ENCODE assay signal across 12 mouse cellular contexts in the genomic region with DNA sequence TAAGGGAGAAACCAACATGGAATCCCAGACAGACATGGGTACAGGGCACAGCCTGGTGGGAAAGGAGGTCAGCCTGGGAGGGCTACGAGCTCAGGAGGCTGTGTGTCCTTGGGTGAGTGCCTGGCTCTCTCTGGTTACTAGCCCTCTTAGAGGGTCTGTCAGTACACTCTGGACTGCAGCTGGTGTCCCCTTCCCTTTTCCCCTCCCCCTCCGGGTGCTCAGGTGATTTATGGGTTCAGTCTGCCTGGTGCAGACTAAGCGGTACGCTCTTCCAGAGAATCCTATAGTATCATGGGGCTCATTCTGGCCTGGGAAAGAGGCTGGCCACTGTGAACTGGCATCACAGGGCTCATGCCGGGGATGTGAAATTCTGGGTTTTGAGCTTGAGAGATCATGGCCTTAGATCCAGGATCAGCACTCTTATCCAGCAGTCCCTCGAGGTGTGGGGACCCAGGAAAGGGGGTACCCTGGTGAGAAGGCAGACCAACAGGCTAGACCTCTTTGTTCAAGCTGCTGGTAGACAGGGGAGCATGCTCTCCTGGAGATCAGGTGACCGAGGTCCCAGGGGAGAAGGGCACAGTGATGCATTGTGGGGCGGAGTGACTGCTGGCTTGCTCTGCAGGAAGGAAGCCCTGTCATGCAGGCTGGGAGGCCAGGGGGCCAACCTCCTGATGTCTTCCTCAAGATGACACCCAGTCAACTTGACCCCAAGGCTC. TPM values are rescaled to one million over a fixed set of nuclear protein-coding genes. Genes with fewer than 3 reads are reported as not detected.
DNase-seq lines count a peak whose midpoint lies in the region; ATAC-seq lines count a peak whose summit lies in the region.
"Had no signal": no experiment of that assay in that cellular context is flagged by ENCODE, and none has a peak within 500 bp of the region (broad histone marks: within the 10 kb centered on the region; RNA-seq: fewer than 3 reads in every experiment).

No protein-coding gene starts in this region.

- H3K4me1 ChIP-seq in kidney, embryonic 14.5 days (ENCODE audit: control insufficient read depth, insufficient read depth, low read length), result peaks cover 12% of the 10 kb centered on the region
- H3K4me1 ChIP-seq in forebrain, embryonic 16.5 days (replicated peaks; ENCODE audit: control insufficient read depth, insufficient read depth, low read length), result peaks cover 5% of the 10 kb centered on the region

- no peaks in the 10 kb centered on the region for H3K9me3 ChIP-seq in kidney, embryonic 14.5 days (ENCODE audit: control insufficient read depth, low read length)
- H3K9me3 ChIP-seq in forebrain, embryonic 16.5 days (ENCODE audit: control insufficient read depth, low read length), result no peaks in the 10 kb centered on the region

- H3K36me3 ChIP-seq in kidney, embryonic 14.5 days (ENCODE audit: control insufficient read depth, insufficient read depth, low read length), result peaks cover 62% of the 10 kb centered on the region
- H3K36me3 ChIP-seq in forebrain, embryonic 16.5 days (ENCODE audit: control insufficient read depth, insufficient read depth), result peaks cover 22% of the 10 kb centered on the region

- no peaks in the 10 kb centered on the region for H3K27me3 ChIP-seq in kidney, embryonic 14.5 days (ENCODE audit: control insufficient read depth, insufficient read depth, low read length)
- H3K27me3 ChIP-seq in forebrain, embryonic 16.5 days (replicated peaks; ENCODE audit: control insufficient read depth, insufficient read depth, low read length), result no peaks in the 10 kb centered on the region

- 0 out of 2 replicates have a peak, but pooled peaks have one; percentile 21 for ATAC-seq in kidney, embryonic 14.5 days (ENCODE audit: low FRiP score, low TSS enrichment)
- no peak for ATAC-seq in forebrain, embryonic 16.5 days
- no peak for ATAC-seq in frontal cortex, adult (ENCODE audit: low TSS enrichment)
- ATAC-seq: inflammation-experienced regulatory T-cells, adult 6 months had no signal

- peak; percentile 64 for DNase-seq in adrenal gland, postnatal 10 days
- no peak for DNase-seq in adrenal gland, postnatal 4 days (ENCODE audit: low spot score in 2 of 2)
- DNase-seq in B cell, adult 2 months, result peak; percentile 97 to 99
- DNase-seq in neural tube, embryonic 10.5 days (ENCODE audit: extremely low spot score, low spot score), result peak; percentile 43
- DNase-seq in thymus, postnatal 4 days, result no peak

- no peak overlapping the region for H3K4me2 ChIP-seq in kidney, embryonic 14.5 days (replicated peaks; ENCODE audit: low read depth, low read length)
- H3K4me2 ChIP-seq in forebrain, embryonic 16.5 days (ENCODE audit: low read length), result no peak overlapping the region

- H3K9ac ChIP-seq in kidney, embryonic 14.5 days (ENCODE audit: low read depth, low read length), result no peak overlapping the region
- no peak overlapping the region for H3K9ac ChIP-seq in forebrain, embryonic 16.5 days (replicated peaks; ENCODE audit: low read depth, low read length)

- no peak overlapping the region for H3K4me3 ChIP-seq in kidney, embryonic 14.5 days (ENCODE audit: low read length)
- no peak overlapping the region for H3K4me3 ChIP-seq in forebrain, embryonic 16.5 days (replicated peaks; ENCODE audit: low read length)

- 54% methylated on average over 8 of the region's 8 CpGs for WGBS in kidney, embryonic 14.5 days
- 94% methylated on average over 8 of the region's 8 CpGs for WGBS in forebrain, embryonic 16.5 days

- no peak overlapping the region for H3K27ac ChIP-seq in kidney, embryonic 14.5 days (ENCODE audit: low read depth, low read length)
- no peak overlapping the region for H3K27ac ChIP-seq in forebrain, embryonic 16.5 days (ENCODE audit: low read length)

RNA-seq across cellular contexts. Expression of a gene that starts 6.0 kb away (rescaled TPM):
- 10 to 100 TPM; 25.8 to 26.5 TPM for total RNA-seq in adrenal gland, postnatal 10 days (2021)
- 10 to 100 TPM; 34.0 to 34.4 TPM for total RNA-seq in adrenal gland, postnatal 4 days (2021)
- polyA plus RNA-seq in kidney, embryonic 14.5 days (2014; fragmentation: Nextera tagmentation; extraction: Ambion mirVana), result 45.3 and 48.4 TPM in 2 replicates
- 48.5 and 62.7 TPM in 2 replicates for polyA plus RNA-seq in forebrain, embryonic 16.5 days (2015; fragmentation: Nextera tagmentation; extraction: Ambion mirVana)

RNA-seq across cellular contexts. Expression of a gene that starts 14.7 kb away (rescaled TPM):
- 1,000 to 10,000 TPM; 1,466 to 1,521 TPM for total RNA-seq in adrenal gland, postnatal 10 days (2021)
- total RNA-seq in adrenal gland, postnatal 4 days (2021), result 1,000 to 10,000 TPM; 1,728 to 1,734 TPM
- 465 and 473 TPM in 2 replicates for polyA plus RNA-seq in kidney, embryonic 14.5 days (2014; fragmentation: Nextera tagmentation; extraction: Ambion mirVana)
- polyA plus RNA-seq in forebrain, embryonic 16.5 days (2015; fragmentation: Nextera tagmentation; extraction: Ambion mirVana), result 652 and 674 TPM in 2 replicates

RNA-seq across cellular contexts. Expression of a gene that starts 21.0 kb away (rescaled TPM):
- 10 to 100 TPM; 55.3 to 55.6 TPM for total RNA-seq in adrenal gland, postnatal 10 days (2021)
- 10 to 100 TPM; 53.4 to 63.6 TPM for total RNA-seq in adrenal gland, postnatal 4 days (2021)
- 45.7 and 58.0 TPM in 2 replicates for polyA plus RNA-seq in kidney, embryonic 14.5 days (2014; fragmentation: Nextera tagmentation; extraction: Ambion mirVana)
- polyA plus RNA-seq in forebrain, embryonic 16.5 days (2015; fragmentation: Nextera tagmentation; extraction: Ambion mirVana), result 55.1 and 56.9 TPM in 2 replicates

RNA-seq across cellular contexts. Expression of a gene that starts 21.9 kb away (rescaled TPM):
- not detected for total RNA-seq in adrenal gland, postnatal 10 days (2021)
- not detected for total RNA-seq in adrenal gland, postnatal 4 days (2021)
- polyA plus RNA-seq in kidney, embryonic 14.5 days (2014; fragmentation: Nextera tagmentation; extraction: Ambion mirVana), result not detected in 2 replicates
- polyA plus RNA-seq in forebrain, embryonic 16.5 days (2015; fragmentation: Nextera tagmentation; extraction: Ambion mirVana), result not detected in 2 replicates
- total RNA-seq: gastrocnemius, adult 8-10 months; liver, adult 2 months had no signal
- polyA plus RNA-seq: inflammation-experienced regulatory T-cells, adult 6 months; liver, adult 2 months; small intestine, adult 2 months had no signal

RNA-seq across cellular contexts. Expression of a gene that starts 26.7 kb away (rescaled TPM):
- total RNA-seq in adrenal gland, postnatal 10 days (2021), result 10 to 100 TPM; 61.1 to 66.6 TPM
- total RNA-seq in adrenal gland, postnatal 4 days (2021), result 10 to 100 TPM; 71.8 to 76.6 TPM
- 16.1 and 18.1 TPM in 2 replicates for polyA plus RNA-seq in kidney, embryonic 14.5 days (2014; fragmentation: Nextera tagmentation; extraction: Ambion mirVana)
- 11.6 and 11.8 TPM in 2 replicates for polyA plus RNA-seq in forebrain, embryonic 16.5 days (2015; fragmentation: Nextera tagmentation; extraction: Ambion mirVana)

Comparison
In these comparisons a context has a peak if more than half of its experiments do, and no peak if none do; other contexts are left out.
1. DNase-seq: peak in adrenal gland, postnatal 10 days (single experiment), B cell, adult 2 months (2 of 2) and neural tube, embryonic 10.5 days (single experiment); none in adrenal gland, postnatal 4 days (0 of 2) and thymus, postnatal 4 days (single experiment).